Mouse (Mus musculus): Measurements from ENCODE around the gene Arhgap6.

The Arhgap6 gene

DNA sequence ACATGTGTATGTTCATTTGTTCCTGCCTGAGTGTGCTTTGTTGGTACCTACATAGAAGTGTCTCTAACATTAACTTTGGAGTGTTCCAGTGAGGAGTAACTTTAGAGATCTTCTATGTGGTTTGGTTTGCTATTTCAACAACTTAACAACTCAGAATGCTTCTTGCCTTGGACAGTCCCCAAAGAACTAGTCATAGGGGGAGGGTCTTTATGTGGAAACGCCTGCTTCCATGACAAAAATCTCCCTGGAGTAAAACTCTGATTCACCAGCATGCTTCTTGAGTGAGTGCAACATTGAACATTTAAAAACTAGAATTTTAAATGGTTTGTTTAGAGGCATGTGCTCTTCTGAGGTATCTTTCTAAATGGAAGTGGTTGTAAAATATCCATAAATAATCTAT lies 212.2 kb downstream of the Arhgap6 start:
- no peak for DNase-seq

GRCm38 (mm10) chrX:169012701-169013100 lies 217.8 kb downstream of the Arhgap6 start:
- DNase-seq, result no peak

GRCm38 (mm10) chrX:169034390-169034789 lies 239.5 kb downstream of the Arhgap6 start:
- no peak for DNase-seq

- DNase-seq, result peak; percentile 37
These were observed 241.8 kb downstream of the Arhgap6 start for GRCm38 (mm10) chrX:169036403-169037296.

GRCm38 (mm10) chrX:169037401-169037800 lies 242.5 kb downstream of the Arhgap6 start:
- no peak for DNase-seq

- no peak for DNase-seq
These were observed 249.0 kb downstream of the Arhgap6 start for GRCm38 (mm10) chrX:169043872-169044271.

- no peak for DNase-seq
These were observed 252.7 kb downstream of the Arhgap6 start for GRCm38 (mm10) chrX:169047595-169047994.

- no peak for DNase-seq
These were observed 254.7 kb downstream of the Arhgap6 start for GRCm38 (mm10) chrX:169049550-169049949.

- peak; percentile 0 for DNase-seq
These were observed 259.1 kb downstream of the Arhgap6 start for GRCm38 (mm10) chrX:169053907-169054476.

DNA sequence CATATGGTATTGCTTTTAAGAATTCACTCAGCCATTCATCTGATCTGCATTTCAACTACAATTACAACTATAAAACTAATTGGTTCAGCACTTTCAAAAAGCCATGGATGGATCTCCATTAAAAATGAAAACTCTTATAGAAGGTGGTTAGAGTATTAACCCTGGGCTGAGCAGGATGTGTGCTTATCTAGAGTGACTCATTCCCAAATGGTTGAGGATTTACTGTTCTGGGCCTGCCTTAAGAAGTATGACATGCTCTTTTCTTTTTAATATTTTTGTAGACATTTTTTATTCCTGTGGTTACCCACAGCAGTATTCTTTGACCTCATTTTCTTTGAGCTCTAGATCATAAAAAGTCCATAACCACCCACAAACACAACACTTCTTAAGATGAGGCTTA lies 267.7 kb downstream of the Arhgap6 start:
- DNase-seq, result no peak

GRCm38 (mm10) chrX:169065298-169065697 lies 270.4 kb downstream of the Arhgap6 start:
- DNase-seq, result no peak

DNA sequence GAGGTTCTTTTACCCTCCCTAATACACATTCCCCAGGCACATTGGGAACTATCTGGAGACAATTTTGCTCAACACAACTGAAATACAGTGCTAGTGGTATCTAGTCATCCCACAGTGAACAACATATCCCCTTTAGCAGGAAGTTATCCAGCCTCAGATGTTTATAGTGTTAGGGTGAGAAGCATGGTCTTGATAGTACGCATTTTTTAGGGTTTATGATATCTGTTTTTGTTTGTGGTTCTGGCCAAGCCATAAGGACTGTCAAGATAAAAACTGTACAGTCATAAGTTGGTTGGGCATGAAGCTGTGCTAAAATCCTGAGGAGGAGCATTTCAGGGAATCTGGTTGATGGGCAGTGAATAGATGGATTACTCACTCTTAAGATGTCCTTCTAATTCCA lies 271.0 kb downstream of the Arhgap6 start:
- no peak for DNase-seq

- DNase-seq, result no peak
These were observed 280.1 kb downstream of the Arhgap6 start for GRCm38 (mm10) chrX:169075020-169075419.

- DNase-seq, result no peak
These were observed 286.7 kb downstream of the Arhgap6 start for GRCm38 (mm10) chrX:169081609-169082008.

DNA sequence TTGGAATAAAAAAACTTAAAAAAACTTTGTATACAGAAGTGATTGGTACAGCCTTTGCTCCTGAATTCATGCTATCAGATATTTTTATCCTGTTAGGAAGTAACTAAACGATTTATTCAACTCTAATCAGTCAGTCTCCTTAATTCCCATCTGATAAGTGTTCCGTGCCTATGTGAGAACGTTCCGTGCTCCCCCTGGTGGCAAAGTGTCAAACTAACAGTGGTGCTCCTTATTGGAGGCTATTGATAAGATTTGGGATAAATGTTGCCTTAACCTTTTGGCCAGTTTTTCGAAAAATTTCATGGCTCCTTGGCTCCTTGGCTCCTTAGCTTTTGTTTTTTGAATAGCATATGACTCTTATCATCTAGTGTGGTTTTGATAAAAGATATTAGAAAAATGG lies 291.0 kb downstream of the Arhgap6 start:
- peak; percentile 5 for DNase-seq

GRCm38 (mm10) chrX:169089221-169089620 lies 294.3 kb downstream of the Arhgap6 start:
- no peak for DNase-seq

DNA sequence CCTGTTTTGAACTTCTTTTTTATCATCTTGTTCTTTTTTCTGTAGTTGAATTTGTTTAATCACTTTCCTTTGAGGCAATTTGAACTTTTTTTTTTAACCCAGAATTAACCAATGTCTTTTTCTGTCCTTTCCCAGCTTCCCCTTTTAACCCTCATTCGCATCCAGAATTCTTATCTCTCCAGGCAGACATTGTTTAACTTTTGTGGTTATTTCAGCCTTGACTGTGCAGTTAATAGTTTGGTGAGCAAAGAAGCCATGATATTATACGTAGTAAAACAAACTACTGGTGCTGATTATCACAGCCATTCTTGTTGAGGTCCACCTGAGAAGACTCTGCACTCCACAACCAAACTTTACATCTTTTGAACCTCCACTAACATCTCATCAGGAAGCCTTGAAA lies 299.7 kb downstream of the Arhgap6 start:
- no peak for DNase-seq

GRCm38 (mm10) chrX:169095584-169095983 lies 300.7 kb downstream of the Arhgap6 start:
- no peak for DNase-seq

- DNase-seq, result no peak
These were observed 307.8 kb downstream of the Arhgap6 start for GRCm38 (mm10) chrX:169102665-169103064.

DNA sequence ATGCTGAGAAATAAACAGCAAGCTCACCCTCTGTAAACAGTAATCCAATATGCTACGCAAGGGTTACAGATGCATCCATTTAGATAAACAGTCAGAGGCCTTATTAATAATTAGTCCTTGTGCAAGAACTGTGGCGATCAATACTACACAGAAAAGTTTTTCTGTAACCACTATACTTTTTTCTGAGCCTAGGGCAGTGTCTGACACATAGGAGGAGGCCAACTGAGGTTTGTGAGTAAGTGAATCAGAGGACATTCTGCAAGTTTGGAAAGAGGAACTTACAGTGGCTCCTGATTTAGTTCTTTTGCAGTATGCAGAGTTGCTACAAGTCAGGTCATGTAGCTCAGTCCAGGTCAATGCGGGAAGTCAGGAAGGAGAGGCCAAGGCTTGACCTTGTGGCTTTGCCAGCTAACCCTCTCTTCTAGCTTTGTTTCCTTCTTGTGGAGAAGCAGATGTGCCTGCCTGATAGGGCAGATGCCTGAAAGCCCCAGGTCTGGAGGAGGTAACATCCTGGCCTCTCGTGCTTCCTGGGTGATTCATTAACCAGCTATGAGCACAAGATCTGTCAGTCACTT lies 311.2 kb downstream of the Arhgap6 start:
- DNase-seq, result no peak

- DNase-seq, result no peak
These were observed 312.5 kb downstream of the Arhgap6 start for GRCm38 (mm10) chrX:169107372-169107771.

GRCm38 (mm10) chrX:169110031-169110430 lies 315.1 kb downstream of the Arhgap6 start:
- no peak for DNase-seq

- no peak for DNase-seq
These were observed 317.8 kb downstream of the Arhgap6 start for GRCm38 (mm10) chrX:169112662-169113061.

Data from right cerebral cortex, adult 18-20 months (tissue).